ENCODE assay signal across 26 mouse cellular contexts in the genomic region with DNA sequence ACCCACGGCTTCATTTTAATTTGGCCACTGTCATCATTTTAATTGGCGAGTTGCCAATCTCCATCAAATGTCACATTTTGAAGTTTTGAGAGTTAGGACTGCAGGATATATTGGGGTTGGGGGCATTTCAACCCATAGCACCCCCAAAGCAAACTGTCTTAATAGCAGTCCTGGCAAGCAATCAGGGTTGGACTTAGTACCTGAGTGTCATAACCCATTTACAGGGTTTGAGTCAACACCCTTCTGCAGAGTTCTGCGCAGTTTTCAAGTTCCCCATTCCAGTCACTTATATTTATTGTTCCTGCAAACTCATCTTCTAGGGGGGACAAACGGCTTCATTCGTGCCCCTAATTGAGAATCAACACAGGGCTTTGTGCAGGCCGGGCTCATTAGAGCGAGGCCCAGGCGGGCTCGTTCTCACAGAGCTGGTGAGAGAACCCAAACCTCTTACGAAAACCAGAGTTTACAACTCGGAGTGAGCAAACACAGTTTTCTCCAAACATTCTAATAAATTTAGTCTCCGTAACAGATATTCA. TPM values are rescaled to one million over a fixed set of nuclear protein-coding genes. Genes with fewer than 3 reads are reported as not detected.
DNase-seq lines count a peak whose midpoint lies in the region; ATAC-seq lines count a peak whose summit lies in the region.
"Had no signal": no experiment of that assay in that cellular context is flagged by ENCODE, and none has a peak within 500 bp of the region (broad histone marks: within the 10 kb centered on the region; RNA-seq: fewer than 3 reads in every experiment).

No protein-coding gene starts in this region.

- no peaks in the 10 kb centered on the region for H3K36me3 ChIP-seq in intestine, embryonic 14.5 days (ENCODE audit: control insufficient read depth, insufficient read depth, low read length)
- H3K36me3 ChIP-seq in intestine, embryonic 16.5 days (ENCODE audit: control insufficient read depth, insufficient read depth, low read length) = no peaks in the 10 kb centered on the region
- H3K36me3 ChIP-seq: embryonic facial prominence, embryonic 10.5 days; embryonic facial prominence, embryonic 12.5 days; forebrain, embryonic 10.5 days; forebrain, embryonic 12.5 days; G1E had no signal

- intact Hi-C loops in left cerebral cortex, postnatal 4 days (cut with DNase I) = no loop called here

- no peak overlapping the region for H3K9ac ChIP-seq in intestine, embryonic 14.5 days (ENCODE audit: low read length)
- H3K9ac ChIP-seq in intestine, embryonic 16.5 days (ENCODE audit: low read depth, low read length) = no peak overlapping the region
- H3K9ac ChIP-seq: embryonic facial prominence, embryonic 12.5 days; forebrain, embryonic 12.5 days had no signal

- WGBS in intestine, embryonic 14.5 days = 43% methylated on average over 12 of the region's 12 CpGs
- 38% methylated on average over 12 of the region's 12 CpGs for WGBS in intestine, embryonic 16.5 days

- H3K27ac ChIP-seq in intestine, embryonic 14.5 days (ENCODE audit: low read depth) = peak overlapping the region; percentile 70
- H3K27ac ChIP-seq in intestine, embryonic 16.5 days (ENCODE audit: low read length) = peak overlapping the region; percentile 80
- H3K27ac ChIP-seq: embryonic facial prominence, embryonic 10.5 days; embryonic facial prominence, embryonic 12.5 days; forebrain, embryonic 10.5 days; forebrain, embryonic 12.5 days had no signal

- peaks cover 19% of the 10 kb centered on the region for H3K4me1 ChIP-seq in intestine, embryonic 14.5 days (replicated peaks; ENCODE audit: control insufficient read depth, insufficient read depth, low read length)
- peaks cover 34% of the 10 kb centered on the region for H3K4me1 ChIP-seq in intestine, embryonic 16.5 days (ENCODE audit: control insufficient read depth, insufficient read depth, low read length)

- no peak overlapping the region for H3K4me3 ChIP-seq in intestine, embryonic 14.5 days (ENCODE audit: low read depth, low read length)
- no peak overlapping the region for H3K4me3 ChIP-seq in intestine, embryonic 16.5 days (ENCODE audit: low read length)
- H3K4me3 ChIP-seq: embryonic facial prominence, embryonic 10.5 days; embryonic facial prominence, embryonic 12.5 days; erythroblast, embryonic 14.5 days; forebrain, embryonic 10.5 days; forebrain, embryonic 12.5 days had no signal

- H3K4me2 ChIP-seq in intestine, embryonic 14.5 days (ENCODE audit: low read length) = no peak overlapping the region
- peak overlapping the region; percentile 33; the same call in 1 of the 2 replicates for H3K4me2 ChIP-seq in intestine, embryonic 16.5 days (ENCODE audit: low read depth, low read length)
- H3K4me2 ChIP-seq: embryonic facial prominence, embryonic 12.5 days; forebrain, embryonic 12.5 days had no signal

- peak; percentile 68 for DNase-seq in heart, adult 11 months
- DNase-seq in heart, postnatal 4 days = no peak
- peak; percentile 62 for DNase-seq in retina, postnatal 1 day
- no peak for DNase-seq in retina, embryonic 14.5 days (ENCODE audit: low spot score)
- no peak for DNase-seq in intestine, embryonic 14.5 days (ENCODE audit: low spot score)
- no peak for DNase-seq in ovary, adult 18-20 months (ENCODE audit: low spot score)
- no peak for DNase-seq in left cerebral cortex, postnatal 4 days
- DNase-seq: adrenal gland, adult 8-10 months; adrenal gland, postnatal 14 days; adrenal gland, postnatal 36 days; B cell, adult 2 months; cerebellum, adult 11-12 months; cerebellum, adult 2 months; cerebellum, adult 9-10 months; cerebellum, postnatal 10 days had no signal

- H3K9me3 ChIP-seq in intestine, embryonic 14.5 days (ENCODE audit: control insufficient read depth, low read length) = no peaks in the 10 kb centered on the region
- no peaks in the 10 kb centered on the region for H3K9me3 ChIP-seq in intestine, embryonic 16.5 days (ENCODE audit: control insufficient read depth, low read length)
- H3K9me3 ChIP-seq: embryonic facial prominence, embryonic 10.5 days; embryonic facial prominence, embryonic 12.5 days; forebrain, embryonic 10.5 days; forebrain, embryonic 12.5 days had no signal

- 0 out of 2 replicates have a peak, but pooled peaks have one; percentile 34 for ATAC-seq in intestine, embryonic 14.5 days (replicated peaks; ENCODE audit: low FRiP score, low TSS enrichment, low read depth)
- ATAC-seq in intestine, embryonic 16.5 days = peak; percentile 56
- ATAC-seq: activated CD4-positive, CD25-positive, alpha-beta regulatory T cell, adult 4 months; CD4-positive, CD25-positive, alpha-beta regulatory T cell, adult 4 months; forebrain, embryonic 14.5 days; Patski had no signal

- H3K27me3 ChIP-seq in intestine, embryonic 14.5 days (replicated peaks; ENCODE audit: control insufficient read depth, insufficient read depth, low read length) = no peaks in the 10 kb centered on the region
- no peaks in the 10 kb centered on the region for H3K27me3 ChIP-seq in intestine, embryonic 16.5 days (replicated peaks; ENCODE audit: control insufficient read depth, insufficient read depth, low read length)
- H3K27me3 ChIP-seq: embryonic facial prominence, embryonic 12.5 days; forebrain, embryonic 12.5 days; Patski had no signal

RNA-seq across cellular contexts. Expression of gene Cdh5, which starts 34.0 kb away (rescaled TPM):
- total RNA-seq in heart, postnatal 4 days (2021) = 100 to 1,000 TPM; 260 to 270 TPM
- 26.6 and 28.3 TPM in 2 replicates for polyA plus RNA-seq in intestine, embryonic 14.5 days (2014; fragmentation: Nextera tagmentation; extraction: Ambion mirVana)
- 17.8 and 19.7 TPM in 2 replicates for polyA plus RNA-seq in intestine, embryonic 16.5 days (2015; fragmentation: Nextera tagmentation; extraction: Ambion mirVana)
- 10 to 100 TPM; 21.8 to 24.4 TPM for total RNA-seq in left cerebral cortex, postnatal 4 days (2021)
- polyA plus RNA-seq: CD4-positive, CD25-positive, alpha-beta regulatory T cell, adult 4 months; G1E; Patski had no signal

Comparison
In these comparisons a context has a peak if more than half of its experiments do, and no peak if none do; other contexts are left out.
1. DNase-seq: peak in heart, adult 11 months (single experiment) and retina, postnatal 1 day (single experiment); none in heart, postnatal 4 days (single experiment), retina, embryonic 14.5 days (single experiment), intestine, embryonic 14.5 days (single experiment), ovary, adult 18-20 months (single experiment) and left cerebral cortex, postnatal 4 days (single experiment).
2. RNA of gene Cdh5, which starts 34.0 kb away (total RNA-seq): 260 to 270 TPM in heart, postnatal 4 days; 21.8 to 24.4 TPM in left cerebral cortex, postnatal 4 days; every median in the first group is over 10 times any median in the second.